Mouse (Mus musculus) liver, adult 2 months (tissue): ENCODE measurements around the gene Gm20696. TPM values are rescaled to one million over a fixed set of nuclear protein-coding genes. Genes with fewer than 3 reads are reported as not detected.
A peak's percentile ranks its signal among the peaks of the same experiment; 100 is the strongest.

ENCODE experiments used
- DNase-seq: peaks from one replicate; pipeline ENCODE4 v3.0.0-alpha.2; 2011; ENCODE audit warnings: low read depth, low spot score; ENCODE audit errors: extremely low read depth
- H3K27ac ChIP-seq: fragments of 200-500 bp; replicated peaks from 2 replicates; pipeline ENCODE4 v1.5.1; 2012; ENCODE audit warnings: low read depth, mild to moderate bottlenecking, control low read depth, inconsistent platforms, low read length; ENCODE audit not compliant: insufficient read depth
- H3K27me3 ChIP-seq: fragments of 200-500 bp; 2 replicates; pipeline ENCODE4 v1.6.1; 2012; ENCODE audit warnings: mild to moderate bottlenecking, moderate library complexity, low read length, inconsistent platforms; ENCODE audit not compliant: control insufficient read depth, insufficient read depth
- H3K36me3 ChIP-seq: fragments of 200-500 bp; 2 replicates; pipeline ENCODE4 v1.6.1; 2012; ENCODE audit warnings: low read length, inconsistent platforms; ENCODE audit not compliant: control insufficient read depth, insufficient read depth
- H3K4me1 ChIP-seq: fragments of 200-500 bp; 2 replicates; pipeline ENCODE4 v1.6.1; 2011; ENCODE audit warnings: low read length; ENCODE audit not compliant: control insufficient read depth, insufficient read depth
- H3K4me3 ChIP-seq: fragments of 200-500 bp; 2 replicates; pipeline ENCODE4 v1.5.1; 2011; ENCODE audit warnings: low read depth, mild to moderate bottlenecking, control low read depth, low read length, moderate library complexity; ENCODE audit not compliant: insufficient read depth
- H3K79me2 ChIP-seq: fragments of 200-500 bp; 2 replicates; pipeline ENCODE4 v1.6.1; 2012; ENCODE audit warnings: inconsistent platforms, mild to moderate bottlenecking, low read length, moderate library complexity; ENCODE audit not compliant: control insufficient read depth, insufficient read depth
- H3K9ac ChIP-seq: fragments of 200-500 bp; 2 replicates; pipeline ENCODE4 v1.6.1; 2012; ENCODE audit warnings: low read depth, mild to moderate bottlenecking, control low read depth, inconsistent platforms, low read length
- CTCF ChIP-seq: fragments of 200-500 bp; IDR thresholded peaks from 2 replicates; pipeline ENCODE4 v1.5.1; 2011; ENCODE audit warnings: low read depth, low read length, control low read depth
- POLR2A ChIP-seq: fragments of 200-500 bp; IDR thresholded peaks from 2 replicates; pipeline ENCODE4 v1.6.1; 2011; ENCODE audit warnings: low read length, control low read depth; ENCODE audit not compliant: insufficient read depth; ENCODE audit errors: extremely low read depth
- WGBS: fragments of 180-500 bp; shearing (Covaris S2); methylation state at CpG from one replicate; pipeline ENCODE4 v1.1.7; 2018; 5-methylcytosine and 5-hydroxymethylcytosine counted together
- polyA plus RNA-seq: library from polyadenylated mRNA; depleted of rRNA; stranded (reverse); fragments of >200 nt; gene quantifications from 2 replicates; pipeline ENCODE4 v1.2.3, GENCODE M21; 2012
- total RNA-seq: library from RNA; depleted of rRNA; stranded (reverse); fragments of >200 nt; gene quantifications from 2 replicates; pipeline ENCODE4 v1.2.3, GENCODE M21; 2014

Gene Gm20696
- total and polyA plus RNA-seq, 2 experiments, result 0.26 to 6.5 TPM

DNA sequence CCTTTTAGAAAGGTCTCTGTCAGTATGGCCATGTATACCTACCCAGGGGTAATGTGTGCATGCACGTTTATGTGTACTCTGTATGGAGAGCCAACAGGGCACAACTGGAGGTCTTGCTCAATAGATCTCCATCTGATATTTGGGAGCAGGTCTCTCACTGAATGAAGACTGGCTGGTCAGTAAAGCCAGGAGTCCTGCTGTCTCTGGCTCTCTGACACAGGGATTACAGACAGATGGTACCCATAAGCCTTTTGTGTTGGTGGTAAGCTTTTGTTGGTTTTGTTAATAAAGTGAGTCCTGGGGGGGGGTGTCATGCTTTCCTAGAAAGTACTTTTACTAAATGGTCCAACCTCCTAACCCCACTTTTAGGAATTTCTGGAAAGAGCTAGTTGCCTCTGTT, 389.3 kb downstream of the Gm20696 start:
- no peak for DNase-seq
- TF ChIP-seq CTCF, result no peak
- no peak for TF ChIP-seq POLR2A
- Histone ChIP-seq H3K36me3 (no peaks in the 10 kb centered on the region), H3K4me3 (no peak overlapping the region), H3K27me3 (no peaks in the 10 kb centered on the region), H3K27ac (no peak overlapping the region), H3K79me2 (no peaks in the 10 kb centered on the region), H3K4me1 (peaks cover 19% of the 10 kb centered on the region), H3K9ac (no peak overlapping the region)
- WGBS, result 35% methylated on average over 1 of the region's 1 CpGs

DNA sequence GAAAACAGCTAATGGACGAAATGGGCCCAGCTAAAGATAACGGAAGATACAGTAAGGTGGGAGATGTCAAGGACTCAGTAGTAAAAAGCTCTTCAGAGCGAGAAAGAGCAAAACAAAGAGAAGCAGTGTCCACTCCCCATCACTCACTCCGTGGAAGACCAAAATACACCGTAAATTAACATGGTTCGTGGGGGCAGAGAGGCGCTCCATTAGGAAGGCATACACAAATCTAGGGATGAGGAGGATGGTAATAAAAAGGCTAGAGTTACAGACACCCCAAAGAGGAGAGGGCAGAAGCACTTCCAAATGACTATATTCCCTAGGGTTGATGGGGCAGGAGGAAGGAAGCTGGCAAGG, 390.3 kb downstream of the Gm20696 start:
- Histone ChIP-seq H3K27ac (peak overlapping the region; percentile 79), H3K4me3 (no peak overlapping the region), H3K9ac (no peak overlapping the region), H3K27me3 (no peaks in the 10 kb centered on the region), H3K79me2 (no peaks in the 10 kb centered on the region), H3K4me1 (peaks cover 26% of the 10 kb centered on the region), H3K36me3 (no peaks in the 10 kb centered on the region)
- TF ChIP-seq CTCF (no peak), POLR2A (no peak)
- WGBS, result 44% methylated on average over 7 of the region's 7 CpGs
- no peak for DNase-seq

DNA sequence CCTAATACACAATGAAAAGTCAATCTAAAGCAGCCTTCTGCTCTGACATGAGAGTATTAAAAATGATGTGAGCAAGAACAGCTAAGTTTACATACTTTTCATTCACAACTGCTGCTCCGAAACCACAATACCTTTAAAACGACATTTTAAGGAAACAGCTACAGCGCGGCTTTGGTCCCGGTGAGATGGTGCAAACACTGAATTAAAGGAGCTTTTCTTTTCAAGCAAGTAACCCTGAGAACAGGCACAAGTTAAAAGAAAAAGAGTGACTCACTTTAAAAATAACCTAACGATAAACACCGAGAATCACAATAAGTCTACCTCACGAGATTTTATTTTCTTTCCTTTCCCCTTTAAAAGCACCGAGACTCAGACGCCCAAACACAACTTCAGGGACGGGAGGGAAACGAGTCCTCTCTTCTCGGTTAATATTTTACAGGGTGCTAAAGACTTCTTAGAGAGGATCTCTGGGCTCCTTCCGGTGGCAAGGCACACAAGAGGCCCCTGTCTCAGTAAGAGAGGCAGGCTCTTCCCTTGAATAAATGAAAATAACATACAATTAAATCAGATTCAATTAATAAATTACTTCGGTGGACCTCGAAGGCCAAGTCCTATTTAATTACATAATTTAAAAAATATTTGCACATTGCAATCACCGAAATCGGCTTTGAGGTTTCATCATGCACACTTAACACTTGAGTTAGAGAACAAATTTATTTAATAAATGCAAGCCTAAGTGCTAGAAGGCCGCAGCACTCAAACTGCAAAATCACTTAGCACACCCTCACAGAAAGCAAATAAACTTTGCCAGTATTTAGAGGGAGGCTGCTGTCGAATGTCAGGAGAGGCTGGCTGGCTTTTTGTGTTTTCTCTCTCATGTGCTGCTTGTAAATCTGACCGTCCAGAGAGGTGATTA, 391.0 kb downstream of the Gm20696 start:
- no peaks in the 10 kb centered on the region for H3K27me3 ChIP-seq
- peaks cover 23% of the 10 kb centered on the region for H3K4me1 ChIP-seq
- H3K36me3 ChIP-seq, result no peaks in the 10 kb centered on the region
- WGBS, result 25% methylated on average over 21 of the region's 21 CpGs
- no peaks in the 10 kb centered on the region for H3K79me2 ChIP-seq
- peak overlapping the region; percentile 86 for H3K27ac ChIP-seq
- peak overlapping the region; percentile 55 for H3K4me3 ChIP-seq
- no peak overlapping the region; the same call in 1 of the 2 replicates for H3K9ac ChIP-seq
- TF ChIP-seq POLR2A (no peak), CTCF (no peak)
- DNase-seq, result peak; percentile 79

DNA sequence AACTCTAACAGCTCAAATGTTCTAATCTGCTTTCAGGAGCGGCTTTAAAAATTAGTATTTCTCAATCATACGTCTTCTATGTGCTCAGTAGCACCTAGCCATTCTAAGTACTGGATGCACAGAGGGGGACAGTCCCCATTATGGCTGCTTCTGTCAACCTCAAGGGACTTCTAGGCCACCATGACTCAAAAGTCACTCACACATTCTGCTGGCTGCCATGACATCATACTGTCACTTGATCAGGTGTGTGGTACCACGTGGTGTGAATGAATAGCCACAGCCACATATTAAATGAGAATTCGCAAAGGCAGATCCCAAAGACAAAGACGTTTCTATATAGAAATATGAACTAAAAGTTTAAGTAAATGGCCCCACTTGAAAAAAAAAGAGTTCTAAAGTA, 391.9 kb downstream of the Gm20696 start:
- TF ChIP-seq CTCF, result no peak
- no peak for TF ChIP-seq POLR2A
- WGBS, result 85% methylated on average over 5 of the region's 5 CpGs

DNA sequence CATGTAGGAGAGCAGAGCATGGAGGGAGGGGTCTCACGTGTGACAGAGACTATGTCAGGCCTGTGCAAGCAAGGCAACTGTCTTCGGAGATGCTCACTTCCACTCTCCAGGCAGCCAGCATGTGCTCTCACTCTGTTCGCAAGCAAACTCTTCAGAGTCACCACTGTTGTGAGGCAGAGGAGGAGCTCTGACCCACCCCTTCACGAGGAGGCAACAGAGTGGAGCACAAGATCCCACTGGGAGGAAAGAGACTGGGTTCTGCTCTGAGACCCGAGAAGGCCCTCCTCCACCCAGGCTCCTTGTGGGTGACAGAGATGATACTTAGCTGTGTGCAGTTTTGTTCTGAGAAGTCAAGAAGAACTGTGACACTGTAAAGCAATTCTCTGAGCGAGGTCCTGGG, 392.4 kb downstream of the Gm20696 start:
- Histone ChIP-seq H3K79me2 (no peaks in the 10 kb centered on the region), H3K4me3 (no peak overlapping the region), H3K9ac (no peak overlapping the region), H3K36me3 (no peaks in the 10 kb centered on the region), H3K27ac (no peak overlapping the region), H3K4me1 (peaks cover 23% of the 10 kb centered on the region), H3K27me3 (no peaks in the 10 kb centered on the region)
- WGBS, result 81% methylated on average over 6 of the region's 6 CpGs
- no peak for DNase-seq
- TF ChIP-seq POLR2A (no peak), CTCF (no peak)

More for the DNA sequence above, 391.9 kb downstream of the Gm20696 start:
- no peak overlapping the region for H3K4me3 ChIP-seq
- H3K27me3 ChIP-seq, result no peaks in the 10 kb centered on the region
- H3K79me2 ChIP-seq, result no peaks in the 10 kb centered on the region
- H3K36me3 ChIP-seq, result no peaks in the 10 kb centered on the region
- no peak for DNase-seq
- H3K9ac ChIP-seq, result no peak overlapping the region
- no peak overlapping the region for H3K27ac ChIP-seq
- peaks cover 23% of the 10 kb centered on the region for H3K4me1 ChIP-seq

DNA sequence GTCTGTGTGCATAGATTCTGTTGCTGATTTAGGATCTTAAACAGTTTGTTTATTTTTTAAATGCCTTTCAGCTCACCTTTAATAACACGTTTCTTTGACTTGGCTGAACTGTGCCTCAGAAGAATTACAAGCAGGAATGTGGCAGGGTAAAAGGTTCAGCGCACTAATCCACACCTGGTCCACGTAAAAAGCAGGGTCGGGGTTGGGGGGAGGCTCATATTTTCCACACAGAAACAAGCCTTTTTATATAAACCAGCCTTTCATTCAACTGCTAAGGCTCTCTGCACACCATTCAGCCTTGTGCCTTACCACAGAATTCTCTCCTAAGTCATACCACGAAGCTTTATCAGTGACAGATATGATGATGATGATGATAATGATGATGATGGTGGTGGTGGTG, 393.4 kb downstream of the Gm20696 start:
- Histone ChIP-seq H3K4me3 (no peak overlapping the region), H3K36me3 (no peaks in the 10 kb centered on the region), H3K4me1 (peaks cover 23% of the 10 kb centered on the region), H3K27me3 (no peaks in the 10 kb centered on the region), H3K9ac (no peak overlapping the region), H3K79me2 (no peaks in the 10 kb centered on the region), H3K27ac (no peak overlapping the region)
- no peak for DNase-seq
- 87% methylated on average over 5 of the region's 5 CpGs for WGBS
- TF ChIP-seq POLR2A (no peak), CTCF (no peak)
